Mouse (Mus musculus) megakaryocyte, embryonic 14.5 days (primary cell): Measurements from ENCODE around the gene Wdr34.

Experiments used
- FLI1 ChIP-seq: IDR thresholded peaks from 2 replicates; pipeline ENCODE4 v1.6.1; 2012; ENCODE audit warnings: low read length, inconsistent platforms, mixed read lengths
- GATA1 ChIP-seq: IDR thresholded peaks from 3 replicates; pipeline ENCODE4 v1.6.1; 2012; ENCODE audit warnings: mixed read lengths, low read length, inconsistent platforms, borderline replicate concordance

- TF ChIP-seq GATA1 (no peak), FLI1 (no peak)
Observed at GRCm38 (mm10) chr2:29991962-29992361, 56.7 kb downstream of the Wdr34 start.
